10 mouse cellular contexts compared by ENCODE assay signal in genomic region chr5:35299621-35300020, GRCm38 (mm10). TPM values are rescaled to one million over a fixed set of nuclear protein-coding genes. Genes with fewer than 3 reads are reported as not detected.
DNase-seq lines count a peak whose midpoint lies in the region; ATAC-seq and TF ChIP-seq lines count a peak whose summit lies in the region.
"Had no signal": no experiment of that assay in that cellular context is flagged by ENCODE, and none has a peak within 500 bp of the region (broad histone marks: within the 10 kb centered on the region; RNA-seq: fewer than 3 reads in every experiment).

No protein-coding gene starts in this region.

- no peaks in the 10 kb centered on the region for H3K36me3 ChIP-seq in heart, embryonic 11.5 days (ENCODE audit: control insufficient read depth, insufficient read depth, low read length)
- H3K36me3 ChIP-seq: G1E had no signal

- H3K4me1 ChIP-seq in heart, embryonic 11.5 days (ENCODE audit: control insufficient read depth, insufficient read depth, low read length), result no peaks in the 10 kb centered on the region

- no peak overlapping the region for H3K27ac ChIP-seq in heart, embryonic 11.5 days (ENCODE audit: low read depth, low read length)
- no peak overlapping the region for H3K27ac ChIP-seq in layer of hippocampus, adult 2 months

- ATAC-seq in heart, embryonic 11.5 days (replicated peaks; ENCODE audit: insufficient number of reproducible peaks, low FRiP score, low TSS enrichment), result no peak

- WGBS in heart, embryonic 11.5 days (ENCODE audit: insufficient replicate concordance), result 21% methylated on average over 3 of the region's 3 CpGs

- H3K4me2 ChIP-seq in heart, embryonic 11.5 days, result no peak overlapping the region

- H3K4me3 ChIP-seq in heart, embryonic 11.5 days (ENCODE audit: low read depth, low read length), result no peak overlapping the region
- H3K4me3 ChIP-seq in layer of hippocampus, adult 2 months, result no peak overlapping the region

- peaks cover 15% of the 10 kb centered on the region for H3K27me3 ChIP-seq in heart, embryonic 11.5 days (ENCODE audit: control insufficient read depth, insufficient read depth, low read length)

- no peak for TF ChIP-seq CTCF in layer of hippocampus, adult 2 months (conservative IDR thresholded peaks at IDR 0.05)

- H3K9ac ChIP-seq in heart, embryonic 11.5 days (ENCODE audit: low read depth, low read length), result no peak overlapping the region

- no peaks in the 10 kb centered on the region for H3K9me3 ChIP-seq in heart, embryonic 11.5 days (replicated peaks; ENCODE audit: control insufficient read depth, low read length)
- H3K9me3 ChIP-seq: G1E had no signal

- peak; percentile 58 for DNase-seq in heart, postnatal 4 days
- peak; percentile 30 for DNase-seq in ovary, postnatal 36 days (ENCODE audit: low spot score)
- no peak for DNase-seq in ovary, postnatal 10 days (ENCODE audit: low spot score)
- DNase-seq in embryo, embryonic 11 days, result peak; percentile 57
- peak; percentile 11 for DNase-seq in thymus, postnatal 14 days
- no peak for DNase-seq in layer of hippocampus, adult 2 months (ENCODE audit: low spot score in 2 of 2)
- DNase-seq in layer of hippocampus, postnatal 36 days, result no peak
- DNase-seq: midbrain, embryonic 14.5 days had no signal

RNA-seq across cellular contexts. Expression of gene Adra2c, which starts 21.5 kb away (rescaled TPM):
- under 1 TPM; 0.14 to 0.29 TPM for total RNA-seq in heart, postnatal 4 days (2021)
- polyA plus RNA-seq in heart, embryonic 11.5 days (2014; fragmentation: Nextera tagmentation; extraction: Ambion mirVana), result 0.04 TPM in 1 of 2 replicates, not detected in the other
- 10 to 100 TPM; 23.6 to 25.6 TPM for total RNA-seq in layer of hippocampus, adult 2 months (2021)
- total RNA-seq in layer of hippocampus, postnatal 36 days (2021), result 10 to 100 TPM; 26.9 to 27.2 TPM
- polyA plus RNA-seq: G1E had no signal

Comparison
In these comparisons a context has a peak if more than half of its experiments do, and no peak if none do; other contexts are left out.
1. DNase-seq: peak in heart, postnatal 4 days (single experiment), ovary, postnatal 36 days (single experiment), embryo, embryonic 11 days (single experiment) and thymus, postnatal 14 days (single experiment); none in ovary, postnatal 10 days (single experiment), layer of hippocampus, adult 2 months (0 of 2) and layer of hippocampus, postnatal 36 days (0 of 2).
2. RNA of gene Adra2c, which starts 21.5 kb away (total RNA-seq): 26.9 to 27.2 TPM in layer of hippocampus, postnatal 36 days and 23.6 to 25.6 TPM in layer of hippocampus, adult 2 months; 0.14 to 0.29 TPM in heart, postnatal 4 days; every median in the first group is over 10 times any median in the second.